Mouse (Mus musculus) T-helper 2 cell (primary cell): ENCODE results near the gene Olfr1013.

Source experiments
- in situ Hi-C: fragments of 300-600 bp; cut with MboI, MseI; formaldehyde crosslinking; loops from one replicate; pipeline ENCODE4 v1.15.1; 2025; ENCODE audit warnings: high pct_unique_total_duplicates

Gene Olfr1013

GRCm38 (mm10) chr2:85766798-85767197 is at the start of gene Olfr1013:
TSS of gene Olfr1013 (plus strand) at chr2:85767098.
- in situ Hi-C loops = no loop called here

- in situ Hi-C loops = no loop called here
Observed at GRCm38 (mm10) chr2:85725793-85726192, 41.1 kb upstream of the Olfr1013 start.

- in situ Hi-C loops = loop anchor here (5.0 kb wide), 1 partner anchor 48 kb away; the partner anchor contains the start of gene Olfr1016
Observed at GRCm38 (mm10) chr2:85753822-85754221, 13.1 kb upstream of the Olfr1013 start.

GRCm38 (mm10) chr2:85762666-85763065 is 4.2 kb upstream of the Olfr1013 start, which contains the start of gene Olfr1012:
TSS of gene Olfr1012 (minus strand) at chr2:85762766.
- in situ Hi-C loops = no loop called here

GRCm38 (mm10) chr2:85772413-85772812 is 5.5 kb downstream of the Olfr1013 start, which contains the start of gene Olfr1014:
TSS of gene Olfr1014 (plus strand) at chr2:85772713.
- in situ Hi-C loops = no loop called here

- in situ Hi-C loops = no loop called here
Observed at GRCm38 (mm10) chr2:85781717-85782116, 14.8 kb downstream of the Olfr1013 start, which contains the start of gene Olfr1015. TSS of gene Olfr1015 (plus strand) at chr2:85782017.

- in situ Hi-C loops = no loop called here
Observed at GRCm38 (mm10) chr2:85792331-85792730, 25.4 kb downstream of the Olfr1013 start.

GRCm38 (mm10) chr2:85802444-85802843 is 35.5 kb downstream of the Olfr1013 start, which contains the start of gene Olfr1016:
TSS of gene Olfr1016 (minus strand) at chr2:85802544.
- in situ Hi-C loops = loop anchor here (5.0 kb wide), 1 partner anchor 50 kb away; no protein-coding TSS in a partner anchor

- in situ Hi-C loops = loop anchor here (5.0 kb wide), 1 partner anchor 52 kb away; no protein-coding TSS in a partner anchor
Observed at GRCm38 (mm10) chr2:85804501-85804900, 37.6 kb downstream of the Olfr1013 start.

- in situ Hi-C loops = no loop called here
Observed at GRCm38 (mm10) chr2:85818179-85818578, 51.3 kb downstream of the Olfr1013 start, which contains the start of gene Olfr1018. TSS of gene Olfr1018 (plus strand) at chr2:85818479.
